Mouse (Mus musculus) E14TG2a.4 (cell line): ENCODE results near the gene Gkn1.

ENCODE experiments used
- CTCF ChIP-seq: conservative IDR thresholded peaks from 2 replicates; pipeline ENCODE4 v1.5.1; 2014; ENCODE audit warnings: low read length
- NANOG ChIP-seq: IDR thresholded peaks from 2 replicates; pipeline ENCODE4 v1.6.1; 2014; ENCODE audit warnings: borderline replicate concordance, low read length, mixed read lengths
- POU5F1 ChIP-seq: IDR thresholded peaks from 2 replicates; pipeline ENCODE4 v1.6.1; 2014; ENCODE audit warnings: low read length, borderline replicate concordance

- no peak for TF ChIP-seq CTCF
- TF ChIP-seq POU5F1: no peak
- TF ChIP-seq NANOG: no peak
These were observed 3.7 kb upstream of the Gkn1 start for GRCm38 (mm10) chr6:87354441-87354840.
